ENCODE assay signal across 31 mouse cellular contexts in genomic region chr6:108369031-108369430, GRCm38 (mm10).
"Had no signal": no experiment of that assay in that cellular context is flagged by ENCODE, and none has a peak within 500 bp of the region (broad histone marks: within the 10 kb centered on the region; RNA-seq: fewer than 3 reads in every experiment).

No protein-coding gene starts in this region.

- H3K4me2 ChIP-seq: heart, embryonic 11.5 days; heart, embryonic 12.5 days; heart, embryonic 13.5 days; heart, embryonic 15.5 days; hindbrain, embryonic 12.5 days; hindbrain, embryonic 13.5 days; hindbrain, embryonic 14.5 days; hindbrain, embryonic 15.5 days; intestine, embryonic 15.5 days had no signal

- H3K9ac ChIP-seq: heart, embryonic 12.5 days; heart, embryonic 13.5 days; heart, embryonic 15.5 days; hindbrain, embryonic 12.5 days; hindbrain, embryonic 13.5 days; hindbrain, embryonic 14.5 days; hindbrain, embryonic 15.5 days; intestine, embryonic 15.5 days had no signal

- H3K9me3 ChIP-seq: heart, embryonic 10.5 days; heart, embryonic 12.5 days; heart, embryonic 13.5 days; heart, embryonic 15.5 days; hindbrain, embryonic 10.5 days; hindbrain, embryonic 12.5 days; hindbrain, embryonic 13.5 days; hindbrain, embryonic 15.5 days; intestine, embryonic 15.5 days had no signal

- H3K27ac ChIP-seq: heart, adult 2 months; heart, embryonic 10.5 days; heart, embryonic 13.5 days; heart, embryonic 15.5 days; hindbrain, embryonic 10.5 days; hindbrain, embryonic 12.5 days; hindbrain, embryonic 13.5 days; hindbrain, embryonic 14.5 days; hindbrain, embryonic 15.5 days; hindbrain, postnatal 0 days; intestine, embryonic 15.5 days; kidney, postnatal 0 days; layer of hippocampus, adult 2 months; left cerebral cortex, adult 2 months had no signal

- H3K4me3 ChIP-seq: heart, adult 2 months; heart, embryonic 10.5 days; heart, embryonic 12.5 days; heart, embryonic 13.5 days; heart, embryonic 15.5 days; hindbrain, embryonic 10.5 days; hindbrain, embryonic 12.5 days; hindbrain, embryonic 13.5 days; hindbrain, embryonic 15.5 days; intestine, embryonic 15.5 days; layer of hippocampus, adult 2 months; left cerebral cortex, adult 2 months had no signal

- ATAC-seq: hindbrain, embryonic 16.5 days; hindbrain, postnatal 0 days; inflammation-experienced regulatory T-cells, adult 6 months; intestine, embryonic 15.5 days; intestine, embryonic 16.5 days; intestine, postnatal 0 days had no signal

- DNase-seq: heart, adult 18-20 months; heart, adult 2 months; heart, postnatal 10 days; heart, postnatal 14 days; heart, postnatal 36 days; heart, postnatal 4 days; kidney, adult 11 months; kidney, adult 18-20 months; kidney, postnatal 10 days; kidney, postnatal 14 days; layer of hippocampus, adult 9-11 months; layer of hippocampus, postnatal 36 days had no signal

- H3K27me3 ChIP-seq: heart, embryonic 12.5 days; heart, embryonic 13.5 days; heart, embryonic 15.5 days; hindbrain, embryonic 12.5 days; hindbrain, embryonic 13.5 days; hindbrain, embryonic 15.5 days; intestine, embryonic 15.5 days had no signal

- H3K4me1 ChIP-seq: heart, embryonic 12.5 days; heart, embryonic 15.5 days; hindbrain, embryonic 10.5 days; hindbrain, embryonic 12.5 days; hindbrain, embryonic 13.5 days; hindbrain, embryonic 15.5 days; intestine, embryonic 15.5 days had no signal

- H3K36me3 ChIP-seq: hindbrain, embryonic 12.5 days; hindbrain, embryonic 15.5 days; intestine, embryonic 15.5 days had no signal
